ENCODE assay signal across 8 mouse cellular contexts in genomic region chr6:58610760-58611654, GRCm38 (mm10). TPM values are rescaled to one million over a fixed set of nuclear protein-coding genes. Genes with fewer than 3 reads are reported as not detected.
DNase-seq lines count a peak whose midpoint lies in the region; ATAC-seq and TF ChIP-seq lines count a peak whose summit lies in the region.

No protein-coding gene starts in this region.

- intact Hi-C loops in gastrocnemius, postnatal 36 days (cut with DNase I) = no loop called here

- no peaks in the 10 kb centered on the region for H3K27me3 ChIP-seq in limb, embryonic 14.5 days (ENCODE audit: control insufficient read depth, insufficient read depth, low read length)
- no peaks in the 10 kb centered on the region for H3K27me3 ChIP-seq in stomach, embryonic 14.5 days (ENCODE audit: control insufficient read depth, insufficient read depth, low read length)

- no peak for DNase-seq in cerebellum, postnatal 14 days
- peak; percentile 25 to 63 for DNase-seq in spleen, postnatal 4 days (ENCODE audit: low spot score in 2 of 2)
- DNase-seq in spleen, postnatal 36 days (ENCODE audit: low spot score in 2 of 2) = no peak
- DNase-seq in limb, embryonic 14.5 days (ENCODE audit: low spot score) = no peak
- DNase-seq in layer of hippocampus, postnatal 25 days (ENCODE audit: extremely low spot score in 1 of 2, low spot score in 1 of 2) = no peak
- no peak for DNase-seq in gastrocnemius, postnatal 36 days

- no peak overlapping the region for H3K9ac ChIP-seq in limb, embryonic 14.5 days (ENCODE audit: low read depth, low read length, severe bottlenecking)
- no peak overlapping the region for H3K9ac ChIP-seq in stomach, embryonic 14.5 days (replicated peaks; ENCODE audit: low read depth, low read length)

- TF ChIP-seq POLR2A in limb, embryonic 14.5 days (IDR thresholded peaks at IDR 0.05; ENCODE audit: borderline replicate concordance, extremely low read depth, insufficient read depth, insufficient read length) = no peak

- ATAC-seq in cerebellum, adult (ENCODE audit: insufficient number of reproducible peaks, low FRiP score, low TSS enrichment) = peak; percentile 62
- ATAC-seq in limb, embryonic 14.5 days (ENCODE audit: low FRiP score, low read depth) = peak; percentile 56; the same call in 1 of the 2 replicates
- ATAC-seq in stomach, embryonic 14.5 days (ENCODE audit: insufficient number of reproducible peaks, insufficient read depth, low FRiP score, low read depth) = peak; percentile 75

- H3K9me3 ChIP-seq in limb, embryonic 14.5 days (ENCODE audit: control insufficient read depth, low read length) = peaks cover 10% of the 10 kb centered on the region
- H3K9me3 ChIP-seq in stomach, embryonic 14.5 days (ENCODE audit: control insufficient read depth, low read depth, low read length) = peaks cover 7% of the 10 kb centered on the region; the same call in 1 of the 2 replicates

- no peak overlapping the region for H3K4me3 ChIP-seq in limb, embryonic 14.5 days (replicated peaks; ENCODE audit: low read length)
- H3K4me3 ChIP-seq in stomach, embryonic 14.5 days (ENCODE audit: low read depth, low read length) = no peak overlapping the region

- no peak overlapping the region for H3K27ac ChIP-seq in limb, embryonic 14.5 days (replicated peaks; ENCODE audit: low read depth, low read length)
- H3K27ac ChIP-seq in stomach, embryonic 14.5 days (ENCODE audit: low read length) = no peak overlapping the region

- H3K4me1 ChIP-seq in limb, embryonic 14.5 days (ENCODE audit: control insufficient read depth, insufficient read depth, low read length) = no peaks in the 10 kb centered on the region
- H3K4me1 ChIP-seq in stomach, embryonic 14.5 days (ENCODE audit: control insufficient read depth, insufficient read depth, low read length) = no peaks in the 10 kb centered on the region

- 58% methylated on average over 4 of the region's 4 CpGs for WGBS in limb, embryonic 14.5 days
- WGBS in stomach, embryonic 14.5 days = 68% methylated on average over 4 of the region's 4 CpGs

- no peak overlapping the region for H3K4me2 ChIP-seq in limb, embryonic 14.5 days (replicated peaks; ENCODE audit: low read depth, low read length, severe bottlenecking)
- no peak overlapping the region for H3K4me2 ChIP-seq in stomach, embryonic 14.5 days (replicated peaks; ENCODE audit: low read depth, low read length)

- H3K36me3 ChIP-seq in limb, embryonic 14.5 days (ENCODE audit: control insufficient read depth, insufficient read depth, low read length) = no peaks in the 10 kb centered on the region
- H3K36me3 ChIP-seq in stomach, embryonic 14.5 days (ENCODE audit: control insufficient read depth, insufficient read depth, low read length) = no peaks in the 10 kb centered on the region

RNA-seq across cellular contexts. Expression of gene Abcg2, which starts 26.7 kb away (rescaled TPM):
- 28.9 and 29.5 TPM in 2 replicates for polyA plus RNA-seq in limb, embryonic 14.5 days (2012; rRNA removed)
- 42.9 and 45.4 TPM in 2 replicates for polyA plus RNA-seq in limb, embryonic 14.5 days (2014; fragmentation: Nextera tagmentation; extraction: Ambion mirVana)
- polyA plus RNA-seq in stomach, embryonic 14.5 days (2014; fragmentation: Nextera tagmentation; extraction: Ambion mirVana) = 52.2 and 53.0 TPM in 2 replicates
- 10 to 100 TPM; 17.7 to 18.6 TPM for total RNA-seq in layer of hippocampus, postnatal 25 days (2021)
- 10 to 100 TPM; 15.9 to 16.7 TPM for total RNA-seq in gastrocnemius, postnatal 36 days (2021)

Comparison
In these comparisons a context has a peak if more than half of its experiments do, and no peak if none do; other contexts are left out.
1. DNase-seq: peak in spleen, postnatal 4 days (2 of 2); none in cerebellum, postnatal 14 days (0 of 2), spleen, postnatal 36 days (0 of 2), limb, embryonic 14.5 days (single experiment), layer of hippocampus, postnatal 25 days (0 of 2) and gastrocnemius, postnatal 36 days (0 of 2).
2. Peak in every context shown above with its lines, with median percentiles within 50 percentile points of each other: ATAC-seq.